Mouse (Mus musculus): ENCODE measurements around the gene Mrpl38. TPM values are rescaled to one million over a fixed set of nuclear protein-coding genes. Genes with fewer than 3 reads are reported as not detected.

The Mrpl38 gene
- polyA plus RNA-seq, 1 experiment from 2014 or later = 80.0 TPM

DNA sequence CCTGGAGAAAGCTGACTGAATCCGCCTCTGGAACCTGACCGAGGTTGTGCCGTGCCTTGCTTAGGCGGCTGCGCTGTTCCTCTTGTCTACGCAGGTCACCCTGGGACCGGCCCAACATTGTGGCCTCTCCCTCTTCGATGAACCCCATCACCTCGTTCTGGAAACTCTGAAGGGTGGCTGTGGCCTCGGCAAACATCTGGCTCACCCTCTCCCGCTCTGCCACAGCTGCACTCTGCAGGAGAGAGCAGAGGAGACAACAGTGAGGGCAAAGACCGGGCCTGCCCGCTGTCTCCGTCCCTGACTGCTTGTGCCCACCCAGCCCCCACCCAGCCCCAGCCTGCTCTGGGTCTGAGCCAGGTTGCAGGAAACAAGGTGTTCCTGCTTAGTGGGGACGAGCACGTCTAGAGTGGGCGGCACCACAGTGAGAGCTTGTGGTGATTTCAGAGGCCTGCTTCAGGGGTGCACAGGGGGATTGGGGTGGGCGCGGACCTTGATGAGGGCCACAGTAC lies 30.8 kb downstream of the Mrpl38 start:
- Histone ChIP-seq H3K4me1 (peaks cover 67% of the 10 kb centered on the region), H3K36me3 (no peaks in the 10 kb centered on the region), H3K4me3 (peak overlapping the region; percentile 50), H3K9me3 (no peaks in the 10 kb centered on the region), H3K4me2 (peak overlapping the region; percentile 82), H3K27me3 (peaks cover 69% of the 10 kb centered on the region), H3K9ac (peak overlapping the region; percentile 44; the same call in 1 of the 2 replicates), H3K27ac (no peak overlapping the region)
- WGBS = 8% methylated on average over 19 of the region's 19 CpGs
- no peak for ATAC-seq (ENCODE audit: insufficient number of reproducible peaks, insufficient read depth, low FRiP score, low TSS enrichment, low read depth)

DNA sequence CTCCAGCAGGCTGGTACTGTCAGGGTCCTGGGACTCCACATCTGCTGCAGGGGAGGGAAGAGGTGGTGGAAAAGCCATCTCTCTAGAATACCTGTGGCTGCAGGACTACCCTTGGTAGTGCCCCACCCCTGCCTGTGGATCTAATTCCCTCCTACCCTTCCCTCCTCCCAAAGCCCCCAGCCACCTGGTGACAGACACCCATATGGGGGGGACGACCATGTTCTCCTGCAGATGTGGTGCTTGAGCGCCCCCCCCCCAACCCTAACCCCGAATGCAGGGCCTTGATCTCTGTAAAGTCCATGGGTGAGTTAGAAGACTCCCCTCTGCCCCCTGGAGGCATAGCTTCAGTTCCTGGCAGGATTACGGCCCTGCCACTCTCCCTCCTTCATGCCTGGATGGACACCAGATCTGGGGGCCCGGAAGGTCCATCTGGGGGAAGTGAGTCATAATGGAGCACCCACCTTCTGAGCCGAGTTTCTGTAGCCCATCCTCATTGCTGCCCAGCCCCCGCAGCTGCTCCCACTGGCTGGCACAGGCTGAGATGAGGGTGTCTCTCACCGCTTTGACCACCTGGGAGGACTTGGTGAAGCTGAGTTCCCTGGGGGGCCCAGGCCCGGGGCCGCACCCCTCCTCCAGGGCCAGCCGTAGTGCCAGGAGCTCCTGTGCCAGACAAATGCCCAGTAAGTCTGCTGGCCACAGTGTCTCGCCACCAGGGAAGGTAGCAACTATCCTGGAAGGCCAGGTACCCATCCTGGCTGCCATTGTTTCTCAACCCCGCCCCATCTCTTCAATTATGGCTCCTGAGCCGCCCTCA lies 31.5 kb downstream of the Mrpl38 start:
- no peak for ATAC-seq (ENCODE audit: insufficient number of reproducible peaks, insufficient read depth, low FRiP score, low TSS enrichment, low read depth)
- Histone ChIP-seq H3K36me3 (no peaks in the 10 kb centered on the region), H3K27me3 (peaks cover 69% of the 10 kb centered on the region), H3K27ac (no peak overlapping the region), H3K4me3 (peak overlapping the region; percentile 50), H3K4me2 (peak overlapping the region; percentile 82), H3K9me3 (no peaks in the 10 kb centered on the region), H3K9ac (peak overlapping the region; percentile 44), H3K4me1 (peaks cover 70% of the 10 kb centered on the region)
- 14% methylated on average over 14 of the region's 14 CpGs for WGBS

- Histone ChIP-seq H3K4me2 (peak overlapping the region; percentile 82), H3K4me1 (peaks cover 78% of the 10 kb centered on the region), H3K4me3 (peak overlapping the region; percentile 14), H3K9ac (peak overlapping the region; percentile 6; the same call in 1 of the 2 replicates), H3K36me3 (no peaks in the 10 kb centered on the region), H3K9me3 (no peaks in the 10 kb centered on the region), H3K27me3 (peaks cover 60% of the 10 kb centered on the region), H3K27ac (no peak overlapping the region)
- WGBS = 21% methylated on average over 32 of the region's 32 CpGs
- peak; percentile 35; the same call in 1 of the 2 replicates for ATAC-seq (ENCODE audit: insufficient number of reproducible peaks, insufficient read depth, low FRiP score, low TSS enrichment, low read depth)
Observed at GRCm38 (mm10) chr11:116106154-116106962, 32.3 kb downstream of the Mrpl38 start.

- Histone ChIP-seq H3K36me3 (no peaks in the 10 kb centered on the region), H3K27ac (no peak overlapping the region), H3K4me2 (no peak overlapping the region), H3K4me1 (peaks cover 75% of the 10 kb centered on the region), H3K9ac (no peak overlapping the region), H3K9me3 (no peaks in the 10 kb centered on the region), H3K4me3 (no peak overlapping the region), H3K27me3 (peaks cover 48% of the 10 kb centered on the region)
- WGBS = 91% methylated on average over 2 of the region's 2 CpGs
- ATAC-seq (ENCODE audit: insufficient number of reproducible peaks, insufficient read depth, low FRiP score, low TSS enrichment, low read depth) = no peak
Observed at GRCm38 (mm10) chr11:116105065-116105464, 33.6 kb downstream of the Mrpl38 start.

DNA sequence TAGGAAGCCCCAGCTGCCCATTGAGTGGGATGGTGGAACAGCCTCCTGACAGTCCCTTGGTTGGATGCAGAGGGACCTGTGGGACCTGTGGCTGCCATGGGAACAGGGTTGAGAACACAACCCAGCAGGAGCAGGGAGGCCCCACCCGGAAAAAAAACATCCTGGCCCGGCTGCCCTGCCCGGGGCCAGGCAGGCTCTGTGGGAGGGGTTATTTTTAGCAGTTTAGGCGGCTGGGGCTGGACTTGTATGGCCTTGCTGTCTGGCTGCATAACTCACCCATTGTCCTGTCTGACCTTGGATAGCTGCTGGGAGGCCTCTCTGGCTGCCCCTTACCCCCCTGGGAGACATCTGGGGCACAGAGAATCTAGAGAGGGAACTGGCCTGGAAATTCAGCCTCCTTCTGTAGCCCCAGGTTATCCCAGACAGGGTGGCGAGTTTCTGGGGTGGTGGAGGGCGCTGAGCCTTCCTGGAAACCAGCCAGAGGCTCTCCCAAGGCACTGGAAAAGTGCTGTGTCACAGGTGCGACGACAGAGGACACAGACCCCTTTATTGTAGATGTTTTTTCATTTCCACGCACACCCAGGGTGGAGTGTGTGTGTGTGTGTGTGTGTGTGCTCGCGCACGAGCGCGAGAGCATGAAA lies 34.5 kb downstream of the Mrpl38 start:
- H3K4me2 ChIP-seq = no peak overlapping the region

DNA sequence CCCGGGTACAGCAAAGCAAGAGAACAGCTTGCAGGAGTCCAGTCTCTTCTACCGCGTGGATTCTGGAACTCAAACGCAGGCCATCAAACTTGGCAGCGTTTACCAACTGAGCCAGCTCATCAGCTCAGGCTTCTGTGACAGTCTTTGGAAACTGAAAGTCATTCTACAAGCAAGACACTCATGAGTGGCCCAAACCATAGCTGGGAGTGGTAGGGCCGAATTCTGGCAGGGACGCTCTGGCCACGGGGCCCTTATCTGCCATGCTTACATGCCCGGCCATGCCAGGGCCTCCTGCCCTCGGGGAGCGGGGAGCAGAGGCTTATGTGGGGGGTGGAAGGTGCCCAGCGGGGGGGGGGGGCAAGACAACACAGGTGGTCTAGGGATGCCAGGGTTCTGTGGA lies 35.1 kb downstream of the Mrpl38 start:
- 73% methylated on average over 12 of the region's 12 CpGs for WGBS
- no peak overlapping the region for H3K4me2 ChIP-seq
- H3K27ac ChIP-seq = 0 out of 2 replicates have a peak overlapping the region, but pooled peaks have one; percentile 44
- peaks cover 60% of the 10 kb centered on the region for H3K4me1 ChIP-seq
- H3K27me3 ChIP-seq = peaks cover 33% of the 10 kb centered on the region
- no peak for ATAC-seq (ENCODE audit: insufficient number of reproducible peaks, insufficient read depth, low FRiP score, low TSS enrichment, low read depth)
- no peaks in the 10 kb centered on the region for H3K36me3 ChIP-seq
- 0 out of 2 replicates have a peak overlapping the region, but pooled peaks have one; percentile 3 for H3K9ac ChIP-seq
- H3K4me3 ChIP-seq = no peak overlapping the region
- H3K9me3 ChIP-seq = no peaks in the 10 kb centered on the region

More for the DNA sequence above, 34.5 kb downstream of the Mrpl38 start:
- Histone ChIP-seq H3K9ac (0 out of 2 replicates have a peak overlapping the region, but pooled peaks have one; percentile 3), H3K4me3 (no peak overlapping the region), H3K4me1 (peaks cover 65% of the 10 kb centered on the region), H3K36me3 (no peaks in the 10 kb centered on the region), H3K27ac (peak overlapping the region; percentile 48), H3K9me3 (no peaks in the 10 kb centered on the region), H3K27me3 (peaks cover 38% of the 10 kb centered on the region)
- peak; percentile 33; the same call in 1 of the 2 replicates for ATAC-seq (ENCODE audit: insufficient number of reproducible peaks, insufficient read depth, low FRiP score, low TSS enrichment, low read depth)
- whole genome bisulfite sequencing = 35% methylated on average over 14 of the region's 14 CpGs

DNA sequence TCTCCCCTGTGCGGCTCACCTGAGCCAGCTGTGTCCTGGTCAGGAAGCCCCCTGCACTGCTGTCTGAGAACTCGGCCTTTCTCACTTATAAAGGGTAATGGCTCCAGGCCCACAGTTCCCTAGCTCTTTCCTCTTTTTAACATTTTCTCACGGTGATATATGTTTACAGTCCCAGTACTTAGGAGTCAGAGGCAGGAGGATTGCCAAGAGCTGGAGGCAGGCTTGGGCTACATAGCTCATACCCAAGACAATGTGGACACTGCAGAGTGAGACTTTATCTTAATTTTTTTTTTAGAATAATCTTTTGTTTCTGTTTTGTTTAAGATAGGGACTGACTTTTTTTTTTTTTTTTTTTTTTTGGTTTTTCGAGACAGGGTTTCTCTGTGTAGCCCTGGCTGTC lies 36.2 kb downstream of the Mrpl38 start:
- Histone ChIP-seq H3K9ac (no peak overlapping the region), H3K27ac (peak overlapping the region; percentile 82), H3K36me3 (no peaks in the 10 kb centered on the region), H3K4me2 (no peak overlapping the region), H3K27me3 (peaks cover 22% of the 10 kb centered on the region), H3K4me1 (peaks cover 49% of the 10 kb centered on the region), H3K4me3 (no peak overlapping the region), H3K9me3 (no peaks in the 10 kb centered on the region)
- WGBS = 50% methylated on average over 3 of the region's 4 CpGs
- no peak for ATAC-seq (ENCODE audit: insufficient number of reproducible peaks, insufficient read depth, low FRiP score, low TSS enrichment, low read depth)

GRCm38 (mm10) chr11:116101931-116102381 lies 36.7 kb downstream of the Mrpl38 start:
- WGBS = 17% methylated on average over 11 of the region's 11 CpGs
- H3K36me3 ChIP-seq = no peaks in the 10 kb centered on the region
- ATAC-seq (ENCODE audit: insufficient number of reproducible peaks, insufficient read depth, low FRiP score, low TSS enrichment, low read depth) = no peak
- peaks cover 16% of the 10 kb centered on the region for H3K27me3 ChIP-seq
- H3K9ac ChIP-seq = no peak overlapping the region
- H3K4me3 ChIP-seq = no peak overlapping the region
- peak overlapping the region; percentile 82 for H3K27ac ChIP-seq
- H3K4me1 ChIP-seq = peaks cover 44% of the 10 kb centered on the region
- peak overlapping the region; percentile 26; the same call in 1 of the 2 replicates for H3K4me2 ChIP-seq
- H3K9me3 ChIP-seq = no peaks in the 10 kb centered on the region

DNA sequence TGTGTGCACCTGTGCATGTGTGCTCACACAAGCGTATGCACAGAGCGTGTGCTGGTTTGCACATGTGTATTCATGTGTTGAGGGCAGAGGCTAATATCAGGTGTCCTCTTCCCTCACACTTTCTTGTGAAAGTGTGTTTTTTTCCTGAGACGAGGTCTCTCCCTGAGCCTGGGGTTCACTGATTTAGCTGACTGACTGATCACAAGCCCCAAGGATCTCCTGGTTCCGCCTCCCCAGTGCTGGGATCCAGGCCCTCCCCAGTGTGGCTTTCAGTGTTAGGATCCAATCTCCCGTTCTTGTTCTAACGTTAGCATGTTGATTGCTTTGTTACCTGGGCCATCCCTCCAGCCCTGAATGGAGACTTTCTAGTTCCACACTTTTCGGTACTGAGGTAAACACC lies 37.8 kb downstream of the Mrpl38 start:
- WGBS = 73% methylated on average over 7 of the region's 7 CpGs
- Histone ChIP-seq H3K27ac (peak overlapping the region; percentile 82), H3K9me3 (no peaks in the 10 kb centered on the region), H3K4me1 (peaks cover 32% of the 10 kb centered on the region), H3K4me3 (no peak overlapping the region), H3K9ac (no peak overlapping the region), H3K4me2 (no peak overlapping the region), H3K36me3 (no peaks in the 10 kb centered on the region), H3K27me3 (peaks cover 5% of the 10 kb centered on the region)
- no peak for ATAC-seq (ENCODE audit: insufficient number of reproducible peaks, insufficient read depth, low FRiP score, low TSS enrichment, low read depth)

DNA sequence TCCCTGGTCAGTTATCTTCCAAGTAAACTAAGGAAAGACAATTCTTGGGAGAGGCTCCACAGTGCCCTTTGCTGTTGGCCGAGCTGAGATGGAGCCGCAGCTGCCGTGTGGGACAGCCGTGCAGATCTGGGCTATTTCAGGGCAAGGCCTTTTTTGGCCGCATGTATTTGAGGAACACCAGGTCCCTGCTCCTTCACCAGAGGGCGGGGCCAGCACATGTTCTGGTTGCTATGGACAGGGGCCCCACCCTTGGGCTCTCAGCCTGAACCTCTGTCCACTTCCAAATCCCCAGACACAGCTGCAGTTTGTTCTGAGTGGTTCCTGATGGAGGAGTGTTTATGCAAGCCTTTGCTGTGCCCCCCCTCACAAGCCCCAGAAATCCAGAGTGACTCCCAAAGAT lies 38.3 kb downstream of the Mrpl38 start:
- Histone ChIP-seq H3K9me3 (no peaks in the 10 kb centered on the region), H3K9ac (no peak overlapping the region), H3K27me3 (peaks cover under 1% of the 10 kb centered on the region; the same call in 1 of the 2 replicates), H3K4me2 (no peak overlapping the region), H3K36me3 (no peaks in the 10 kb centered on the region), H3K27ac (no peak overlapping the region), H3K4me3 (no peak overlapping the region), H3K4me1 (peaks cover 31% of the 10 kb centered on the region)
- 80% methylated on average over 6 of the region's 6 CpGs for WGBS
- no peak for ATAC-seq (ENCODE audit: insufficient number of reproducible peaks, insufficient read depth, low FRiP score, low TSS enrichment, low read depth)

DNA sequence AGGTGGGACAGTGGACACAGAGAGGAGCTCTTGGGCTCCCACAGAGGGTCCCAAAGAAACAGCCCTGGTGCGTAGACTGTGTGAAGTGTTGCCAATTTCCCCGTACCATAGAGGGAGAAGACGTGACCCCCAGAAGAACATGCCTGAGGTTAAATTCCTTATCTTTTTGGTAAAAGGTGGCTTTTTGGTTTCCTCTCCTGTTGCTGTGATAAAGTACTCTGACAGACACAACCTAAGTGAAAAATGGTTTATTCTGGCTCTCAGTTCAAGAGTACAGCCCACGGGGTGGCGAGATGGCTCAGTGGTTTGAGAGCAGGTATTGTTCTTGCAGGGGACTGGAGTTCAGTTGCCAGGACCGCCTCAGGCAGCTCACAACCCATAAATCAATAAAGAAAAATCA lies 39.2 kb downstream of the Mrpl38 start:
- H3K27me3 ChIP-seq = no peaks in the 10 kb centered on the region
- no peaks in the 10 kb centered on the region for H3K9me3 ChIP-seq
- peaks cover 29% of the 10 kb centered on the region for H3K4me1 ChIP-seq
- no peak overlapping the region for H3K4me3 ChIP-seq
- no peaks in the 10 kb centered on the region for H3K36me3 ChIP-seq
- no peak for ATAC-seq (ENCODE audit: insufficient number of reproducible peaks, insufficient read depth, low FRiP score, low TSS enrichment, low read depth)
- no peak overlapping the region for H3K9ac ChIP-seq
- no peak overlapping the region for H3K27ac ChIP-seq
- H3K4me2 ChIP-seq = no peak overlapping the region
- WGBS = 81% methylated on average over 6 of the region's 6 CpGs
